Mouse (Mus musculus) stomach, embryonic 15.5 days (tissue): ENCODE measurements at regions not wholly inside any gene's neighbourhood (a gene's known extent, or its start where the extent isn't known, plus 50 kb on each side); places are given as distances from the start of the nearest gene placed in this dataset.

Experiments
- ATAC-seq: fragments of 200-750 bp; cut with Nextera tagmentation; 2 replicates; pipeline ENCODE4 v1.8.0; 2017; ENCODE audit warnings: low read depth, moderate number of reproducible peaks, moderate TSS enrichment; ENCODE audit not compliant: insufficient read depth, low FRiP score
- H3K27ac ChIP-seq: fragments of 300-500 bp; sonication (generic); 2 replicates; pipeline ENCODE4 v1.5.1; 2015; ENCODE audit warnings: mild to moderate bottlenecking, inconsistent platforms
- H3K27me3 ChIP-seq: fragments of 300-500 bp; sonication (generic); replicated peaks from 2 replicates; pipeline ENCODE4 v1.6.1; 2015; ENCODE audit warnings: inconsistent platforms
- H3K36me3 ChIP-seq: fragments of 300-500 bp; sonication (generic); 2 replicates; pipeline ENCODE4 v1.6.1; 2015; ENCODE audit warnings: inconsistent platforms
- H3K4me1 ChIP-seq: fragments of 300-500 bp; sonication (generic); 2 replicates; pipeline ENCODE4 v1.6.1; 2015; ENCODE audit warnings: inconsistent platforms
- H3K4me2 ChIP-seq: fragments of 300-500 bp; sonication (generic); 2 replicates; pipeline ENCODE4 v1.6.1; 2015; ENCODE audit warnings: mild to moderate bottlenecking, inconsistent platforms
- H3K4me3 ChIP-seq: fragments of 300-500 bp; sonication (generic); replicated peaks from 2 replicates; pipeline ENCODE4 v1.5.1; 2015; ENCODE audit warnings: inconsistent platforms
- H3K9ac ChIP-seq: fragments of 300-500 bp; sonication (generic); 2 replicates; pipeline ENCODE4 v1.6.1; 2015; ENCODE audit warnings: inconsistent platforms
- H3K9me3 ChIP-seq: fragments of 300-500 bp; sonication (generic); 2 replicates; pipeline ENCODE4 v1.6.1; 2016; ENCODE audit warnings: inconsistent platforms
- WGBS: fragments of 180-500 bp; shearing (Covaris S2); methylation state at CpG from one replicate; pipeline ENCODE4 v1.1.7; 2015; 5-methylcytosine and 5-hydroxymethylcytosine counted together

DNA sequence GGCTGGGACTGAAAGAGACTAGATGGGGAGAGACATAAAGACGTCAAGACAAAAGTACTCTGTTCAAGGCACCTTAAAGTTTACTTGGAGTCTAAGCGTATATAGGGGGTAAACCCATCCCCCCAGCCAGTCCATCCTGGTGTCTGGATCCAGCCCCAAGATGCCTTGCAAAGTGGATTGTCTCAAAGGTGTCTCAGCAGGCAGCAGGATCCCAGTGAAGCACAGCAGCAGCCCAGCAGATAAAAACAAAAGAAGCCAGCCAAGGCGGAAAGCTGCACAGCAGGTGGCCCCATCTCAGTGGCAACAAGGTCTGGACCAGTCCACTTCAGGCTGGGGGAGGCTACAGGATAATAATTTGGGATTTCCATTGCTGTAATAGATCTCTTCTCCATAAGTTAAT lies 72.0 kb upstream of the Col5a2 start:
- ATAC-seq, result no peak
- Histone ChIP-seq H3K4me3 (no peak overlapping the region), H3K27me3 (no peaks in the 10 kb centered on the region), H3K36me3 (no peaks in the 10 kb centered on the region), H3K27ac (no peak overlapping the region), H3K9ac (no peak overlapping the region), H3K9me3 (no peaks in the 10 kb centered on the region), H3K4me2 (no peak overlapping the region), H3K4me1 (no peaks in the 10 kb centered on the region)
- 47% methylated on average over 3 of the region's 3 CpGs for WGBS

DNA sequence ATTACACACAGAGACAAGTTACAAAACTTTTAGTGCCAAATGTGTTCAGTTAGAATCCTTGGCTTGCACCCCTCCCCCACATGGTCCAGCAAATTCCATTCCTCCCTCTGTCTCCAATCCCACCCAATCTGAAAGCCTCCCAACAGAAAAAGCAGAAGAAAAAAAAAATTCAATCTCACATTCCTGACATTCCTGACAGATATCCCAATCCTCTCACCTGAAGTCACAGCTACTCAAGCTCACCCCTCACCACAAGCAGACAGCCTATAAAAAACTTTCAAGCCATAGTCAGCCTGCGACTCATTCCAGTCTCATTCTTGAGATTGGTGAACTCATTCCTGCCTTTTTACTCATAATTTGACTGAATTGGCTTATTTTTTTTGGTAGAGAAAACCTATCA lies 77.4 kb upstream of the Col5a2 start:
- 74% methylated on average over 1 of the region's 1 CpGs for WGBS
- Histone ChIP-seq H3K27ac (no peak overlapping the region), H3K36me3 (no peaks in the 10 kb centered on the region), H3K9ac (no peak overlapping the region), H3K27me3 (no peaks in the 10 kb centered on the region), H3K4me2 (no peak overlapping the region), H3K9me3 (no peaks in the 10 kb centered on the region), H3K4me1 (no peaks in the 10 kb centered on the region), H3K4me3 (no peak overlapping the region)
- no peak for ATAC-seq

DNA sequence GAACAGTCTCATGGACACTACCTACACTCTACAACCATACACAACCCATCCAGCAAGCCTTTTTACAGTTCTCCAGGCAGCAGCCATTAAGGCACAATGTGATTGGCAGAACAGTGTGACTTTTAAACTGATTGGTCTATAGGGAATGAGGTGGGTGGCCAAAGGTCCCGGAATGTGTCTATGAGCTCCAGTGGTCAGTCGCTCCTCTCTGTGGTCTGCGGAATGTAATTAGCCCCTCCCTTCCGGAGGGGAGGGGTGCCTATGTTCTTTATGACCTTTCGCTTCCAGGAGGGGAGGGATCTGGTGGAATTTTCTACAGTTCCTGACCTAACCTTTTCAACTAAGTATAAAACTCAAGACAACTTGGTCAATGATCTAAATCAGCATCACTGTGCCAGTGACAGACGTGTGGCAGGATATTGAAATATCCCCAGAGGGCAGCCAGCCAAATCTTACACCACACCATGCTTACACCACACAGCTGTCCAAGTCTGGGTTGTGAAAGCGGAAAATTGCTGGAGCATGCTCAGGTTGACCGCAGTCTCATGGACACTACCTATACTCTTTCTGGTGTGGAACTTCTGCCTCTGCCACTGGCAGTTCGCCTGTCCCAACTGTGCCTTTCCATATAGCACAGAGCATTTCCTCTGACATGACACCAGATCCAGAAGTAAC lies 84.4 kb upstream of the Col5a2 start:
- Histone ChIP-seq H3K4me3 (no peak overlapping the region), H3K9me3 (no peaks in the 10 kb centered on the region), H3K4me1 (no peaks in the 10 kb centered on the region), H3K4me2 (no peak overlapping the region), H3K9ac (no peak overlapping the region), H3K27me3 (no peaks in the 10 kb centered on the region), H3K27ac (no peak overlapping the region), H3K36me3 (no peaks in the 10 kb centered on the region)
- 80% methylated on average over 9 of the region's 9 CpGs for WGBS
- ATAC-seq, result no peak

DNA sequence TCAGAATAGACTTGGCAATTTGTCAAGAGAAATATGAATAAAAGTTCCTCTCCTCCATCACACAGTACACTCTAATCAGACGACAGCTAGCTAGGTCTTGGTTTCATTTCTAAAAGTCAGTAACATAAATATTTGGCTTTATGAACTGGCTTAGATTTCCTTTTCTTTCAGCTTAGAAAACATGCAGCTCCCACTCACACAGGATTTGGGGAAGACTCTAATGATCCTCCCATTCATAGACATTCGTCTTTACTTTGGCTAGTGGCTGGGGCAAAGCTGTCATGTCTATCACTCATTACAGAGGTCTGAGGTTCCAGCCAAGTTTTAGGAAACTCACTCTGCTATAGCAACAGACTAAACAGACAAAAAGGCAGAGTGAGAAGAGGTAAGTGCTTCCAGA lies 94.2 kb upstream of the Col5a2 start:
- Histone ChIP-seq H3K4me3 (no peak overlapping the region), H3K27ac (peak overlapping the region; percentile 37; the same call in 1 of the 2 replicates), H3K4me2 (no peak overlapping the region), H3K27me3 (no peaks in the 10 kb centered on the region), H3K4me1 (no peaks in the 10 kb centered on the region), H3K9me3 (no peaks in the 10 kb centered on the region), H3K36me3 (no peaks in the 10 kb centered on the region), H3K9ac (no peak overlapping the region)
- 27% methylated on average over 2 of the region's 2 CpGs for WGBS
- ATAC-seq, result no peak

DNA sequence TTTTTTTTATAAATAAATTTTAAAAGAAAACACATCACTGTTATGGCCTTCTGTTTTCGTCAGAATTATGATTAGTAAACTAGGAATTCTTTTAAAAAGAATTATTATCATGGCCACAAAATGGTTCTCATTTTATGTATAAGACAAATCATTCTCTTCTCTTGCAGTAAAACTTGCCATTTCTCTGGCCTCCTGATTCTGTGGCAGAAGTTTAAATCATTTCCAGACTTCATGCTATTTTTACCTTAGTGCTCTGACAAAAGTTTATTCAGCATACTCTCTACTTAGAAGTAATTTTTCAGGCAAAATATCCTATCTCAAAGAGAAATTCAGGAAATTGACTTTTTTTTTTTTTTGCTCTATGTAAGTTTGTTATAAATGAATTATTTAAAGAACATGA lies 96.3 kb upstream of the Col5a2 start:
- Histone ChIP-seq H3K4me2 (no peak overlapping the region), H3K4me3 (no peak overlapping the region), H3K27me3 (no peaks in the 10 kb centered on the region), H3K4me1 (no peaks in the 10 kb centered on the region), H3K36me3 (no peaks in the 10 kb centered on the region), H3K9ac (no peak overlapping the region), H3K27ac (no peak overlapping the region), H3K9me3 (no peaks in the 10 kb centered on the region)
- 54% methylated on average over 1 of the region's 1 CpGs for WGBS
- ATAC-seq, result no peak

DNA sequence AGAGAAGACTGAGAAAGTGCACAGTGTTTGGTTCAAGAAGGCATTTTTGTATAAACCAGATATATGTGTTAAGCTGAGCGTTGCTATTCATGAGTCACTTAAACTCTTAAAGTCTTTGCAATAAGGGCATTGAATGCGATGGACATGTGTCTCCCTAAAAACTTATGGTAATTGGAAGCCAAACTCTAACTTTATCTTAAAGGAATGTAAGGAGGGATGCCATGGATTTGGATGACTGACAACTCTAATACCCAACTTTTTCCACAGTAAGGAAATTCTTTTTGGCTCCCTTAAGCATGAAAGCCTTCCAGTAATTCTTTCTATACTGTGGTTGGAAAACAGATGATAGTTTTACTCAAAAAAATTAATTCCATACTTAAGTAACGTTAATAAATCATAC lies 96.9 kb upstream of the Col5a2 start:
- ATAC-seq, result no peak
- H3K9ac ChIP-seq, result no peak overlapping the region
- H3K4me1 ChIP-seq, result no peaks in the 10 kb centered on the region
- no peak overlapping the region for H3K27ac ChIP-seq
- WGBS, result 52% methylated on average over 3 of the region's 3 CpGs
- H3K4me3 ChIP-seq, result no peak overlapping the region
- H3K27me3 ChIP-seq, result no peaks in the 10 kb centered on the region
- no peaks in the 10 kb centered on the region for H3K9me3 ChIP-seq
- H3K36me3 ChIP-seq, result no peaks in the 10 kb centered on the region
- H3K4me2 ChIP-seq, result no peak overlapping the region

DNA sequence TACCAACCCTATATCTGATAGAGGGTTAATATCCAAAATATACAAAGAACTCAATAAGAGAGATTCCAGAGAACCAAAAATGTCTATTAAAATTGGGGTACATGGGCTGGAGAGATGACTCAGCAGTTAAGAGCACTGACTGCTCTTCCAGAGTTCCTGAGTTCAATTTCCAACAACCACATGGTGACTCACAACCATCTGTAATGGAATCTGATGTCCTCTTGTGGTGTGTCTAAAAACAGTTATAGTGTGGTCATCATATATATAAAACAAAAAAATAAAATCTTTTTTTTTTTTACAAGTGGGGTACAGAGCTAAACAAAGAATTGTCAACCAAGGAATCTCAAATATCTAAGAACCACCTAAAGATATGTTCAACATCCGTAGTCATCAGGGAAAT lies 102.5 kb upstream of the Col5a2 start:
- 76% methylated on average over 1 of the region's 1 CpGs for WGBS
- no peak overlapping the region for H3K4me3 ChIP-seq
- H3K27me3 ChIP-seq, result no peaks in the 10 kb centered on the region
- H3K9me3 ChIP-seq, result no peaks in the 10 kb centered on the region
- H3K4me2 ChIP-seq, result no peak overlapping the region
- no peaks in the 10 kb centered on the region for H3K36me3 ChIP-seq
- H3K4me1 ChIP-seq, result no peaks in the 10 kb centered on the region
- H3K9ac ChIP-seq, result no peak overlapping the region
- H3K27ac ChIP-seq, result no peak overlapping the region
- ATAC-seq, result no peak

DNA sequence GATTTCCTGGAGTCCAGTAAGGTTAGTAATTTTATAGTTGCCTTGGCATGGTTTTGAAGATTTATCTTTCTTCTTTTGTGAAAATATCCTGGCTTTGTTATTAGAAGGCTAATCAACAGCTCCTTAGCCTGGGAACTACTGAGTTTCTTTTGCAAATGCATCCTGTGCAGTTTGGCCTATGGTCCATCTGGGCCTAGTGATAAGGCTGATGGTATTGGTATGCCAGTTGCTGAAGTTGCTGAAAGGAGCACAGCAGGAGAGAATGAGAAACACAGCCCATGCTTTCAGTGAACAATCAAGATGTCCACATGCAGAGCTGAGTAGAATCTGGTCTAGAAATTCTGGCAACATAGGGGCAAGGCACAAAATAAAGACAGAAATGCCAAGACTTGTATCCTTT lies 105.2 kb upstream of the Col5a2 start:
- Histone ChIP-seq H3K27me3 (no peaks in the 10 kb centered on the region), H3K4me1 (no peaks in the 10 kb centered on the region), H3K9me3 (no peaks in the 10 kb centered on the region), H3K4me2 (no peak overlapping the region), H3K4me3 (no peak overlapping the region), H3K9ac (no peak overlapping the region), H3K36me3 (no peaks in the 10 kb centered on the region), H3K27ac (no peak overlapping the region)
- no peak for ATAC-seq

DNA sequence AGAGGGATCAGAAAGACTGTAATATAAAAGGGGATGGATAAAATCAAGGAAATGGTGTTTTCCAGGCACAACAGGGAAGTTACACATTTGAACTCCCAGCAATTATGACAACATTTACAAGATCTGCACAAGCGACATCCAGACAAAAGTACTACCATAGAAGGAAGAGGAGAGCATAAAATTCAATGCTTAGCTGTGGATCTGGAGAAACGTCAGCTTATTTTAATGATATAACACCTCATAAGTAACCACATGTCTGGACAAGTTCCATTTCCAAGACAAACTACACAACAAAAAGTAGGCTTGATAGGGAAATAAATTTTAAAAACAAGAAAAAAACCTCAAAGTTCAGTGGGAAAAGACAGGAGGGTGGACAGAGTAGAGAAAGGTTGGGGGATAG lies 115.9 kb upstream of the Col5a2 start:
- H3K27ac ChIP-seq, result no peak overlapping the region
- H3K4me3 ChIP-seq, result no peak overlapping the region
- no peaks in the 10 kb centered on the region for H3K9me3 ChIP-seq
- ATAC-seq, result no peak
- H3K4me1 ChIP-seq, result no peaks in the 10 kb centered on the region
- H3K27me3 ChIP-seq, result no peaks in the 10 kb centered on the region
- 73% methylated on average over 2 of the region's 2 CpGs for WGBS
- no peak overlapping the region for H3K9ac ChIP-seq
- no peak overlapping the region for H3K4me2 ChIP-seq
- no peaks in the 10 kb centered on the region for H3K36me3 ChIP-seq

DNA sequence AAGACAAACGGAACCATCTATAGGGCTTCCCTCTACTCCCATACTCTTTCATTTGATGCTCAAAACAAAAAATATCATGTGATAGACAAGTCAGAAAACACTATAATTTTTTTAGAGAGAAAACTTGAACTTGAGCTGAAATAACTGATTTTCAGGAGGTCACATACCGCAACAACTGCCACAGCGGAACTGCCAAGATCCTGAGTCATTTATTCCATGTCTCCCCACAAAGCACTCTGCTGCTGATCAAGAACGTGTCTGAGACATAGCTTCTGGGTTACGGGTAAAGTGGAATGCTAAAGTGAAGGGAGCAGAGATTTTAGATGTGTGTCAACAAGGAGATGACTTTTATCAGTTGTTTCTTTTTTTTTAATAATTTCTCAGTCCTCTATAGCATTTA lies 122.8 kb upstream of the Col5a2 start:
- ATAC-seq, result no peak

DNA sequence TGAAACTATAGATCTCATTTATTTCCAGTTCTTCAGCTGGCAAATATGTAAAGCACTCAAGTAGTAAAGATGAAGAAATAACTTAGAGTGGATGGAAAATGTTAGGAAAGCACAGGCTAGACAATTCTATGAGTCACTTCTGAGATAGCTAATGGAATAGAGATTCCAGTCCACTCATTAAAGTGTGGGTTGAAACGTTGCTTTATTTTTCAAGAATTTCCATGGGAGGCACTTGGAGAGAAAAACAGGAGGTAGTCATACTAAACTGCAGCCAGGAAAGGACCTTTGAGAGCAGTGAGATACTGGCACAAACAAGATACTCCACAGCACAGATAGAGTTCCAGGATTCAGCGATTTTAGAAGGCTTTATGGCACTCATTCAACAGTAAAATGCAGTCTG lies 123.7 kb upstream of the Col5a2 start:
- H3K27ac ChIP-seq, result no peak overlapping the region
- no peak for ATAC-seq
- WGBS, result 45% methylated on average over 2 of the region's 2 CpGs
- no peaks in the 10 kb centered on the region for H3K36me3 ChIP-seq
- no peaks in the 10 kb centered on the region for H3K9me3 ChIP-seq
- no peaks in the 10 kb centered on the region for H3K27me3 ChIP-seq
- no peak overlapping the region for H3K4me3 ChIP-seq
- no peaks in the 10 kb centered on the region for H3K4me1 ChIP-seq
- H3K9ac ChIP-seq, result no peak overlapping the region
- no peak overlapping the region for H3K4me2 ChIP-seq

More for the DNA sequence above, 122.8 kb upstream of the Col5a2 start:
- no peaks in the 10 kb centered on the region for H3K9me3 ChIP-seq
- no peaks in the 10 kb centered on the region for H3K27me3 ChIP-seq
- no peak overlapping the region for H3K9ac ChIP-seq
- no peaks in the 10 kb centered on the region for H3K4me1 ChIP-seq
- H3K27ac ChIP-seq, result no peak overlapping the region
- H3K4me3 ChIP-seq, result no peak overlapping the region
- H3K4me2 ChIP-seq, result no peak overlapping the region
- H3K36me3 ChIP-seq, result no peaks in the 10 kb centered on the region
- WGBS, result 73% methylated on average over 5 of the region's 5 CpGs

DNA sequence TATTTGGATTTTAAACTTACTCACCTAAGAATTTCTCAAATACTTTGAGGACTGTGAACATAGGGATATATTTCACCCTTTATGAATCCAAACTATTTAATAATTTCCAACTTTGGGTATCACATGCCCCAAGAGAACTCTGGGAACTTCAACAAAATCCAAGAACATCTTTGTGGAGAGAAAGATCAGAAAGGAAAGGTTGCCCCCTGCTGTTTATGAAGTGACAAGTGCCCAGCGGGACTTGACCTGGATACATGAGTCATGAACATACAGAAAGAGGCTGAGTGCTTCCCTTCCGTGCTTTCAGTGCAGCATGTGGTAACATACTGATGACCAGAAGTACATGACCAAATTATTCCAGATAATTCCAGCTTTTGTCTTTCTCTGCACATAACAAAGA lies 124.8 kb upstream of the Col5a2 start:
- ATAC-seq, result peak; percentile 39; the same call in 1 of the 2 replicates
- no peaks in the 10 kb centered on the region for H3K27me3 ChIP-seq
- H3K9me3 ChIP-seq, result no peaks in the 10 kb centered on the region
- WGBS, result 9% methylated on average over 2 of the region's 2 CpGs
- no peaks in the 10 kb centered on the region for H3K4me1 ChIP-seq
- H3K4me2 ChIP-seq, result no peak overlapping the region
- H3K27ac ChIP-seq, result no peak overlapping the region
- H3K4me3 ChIP-seq, result no peak overlapping the region
- H3K9ac ChIP-seq, result no peak overlapping the region
- no peaks in the 10 kb centered on the region for H3K36me3 ChIP-seq

DNA sequence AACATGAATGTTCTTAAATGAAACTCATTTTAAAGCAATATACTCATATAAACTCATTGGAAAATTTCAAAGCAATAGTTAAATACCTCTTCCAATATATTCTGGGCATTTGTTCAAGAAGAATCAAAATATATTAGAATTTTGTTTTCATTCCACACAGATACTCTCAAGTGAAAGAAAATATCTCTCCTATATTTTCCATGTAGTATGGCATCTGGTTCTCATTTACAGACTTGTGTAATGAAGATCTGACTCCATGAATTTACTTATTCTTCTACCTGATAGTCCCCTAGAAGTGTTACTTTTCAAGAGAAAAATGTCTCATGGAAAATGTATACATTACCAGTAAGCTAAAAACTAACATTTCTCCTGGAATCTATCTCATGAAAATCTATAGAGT lies 144.2 kb upstream of the Col5a2 start:
- Histone ChIP-seq H3K9ac (no peak overlapping the region), H3K36me3 (no peaks in the 10 kb centered on the region), H3K4me1 (no peaks in the 10 kb centered on the region), H3K4me2 (no peak overlapping the region), H3K27me3 (no peaks in the 10 kb centered on the region), H3K9me3 (no peaks in the 10 kb centered on the region), H3K27ac (no peak overlapping the region), H3K4me3 (no peak overlapping the region)
- no peak for ATAC-seq
